Mouse (Mus musculus) kidney, adult 2 months (tissue): Measurements from ENCODE around the gene Lrch4.

Experiments used
- CTCF ChIP-seq: fragments of 200-500 bp; conservative IDR thresholded peaks from 2 replicates; pipeline ENCODE4 v1.5.1; 2011; ENCODE audit warnings: low read depth, mild to moderate bottlenecking, control low read depth, low read length, moderate library complexity, mixed read lengths; ENCODE audit not compliant: insufficient read depth, insufficient read length
- POLR2A ChIP-seq: fragments of 200-500 bp; IDR thresholded peaks from one replicate; pipeline ENCODE4 v1.6.1; 2011; ENCODE audit warnings: low read depth, low read length, control low read depth

GRCm38 (mm10) chr5:137590507-137590906, 38.4 kb upstream of the Lrch4 start:
- TF ChIP-seq POLR2A (no peak), CTCF (no peak)
